Mouse (Mus musculus) liver, embryonic 16.5 days (tissue): Measurements from ENCODE around the gene Ctss. TPM values are rescaled to one million over a fixed set of nuclear protein-coding genes. Genes with fewer than 3 reads are reported as not detected.

ENCODE experiments used
- ATAC-seq: fragments of 200-750 bp; cut with Nextera tagmentation; 2 replicates; pipeline ENCODE4 v1.8.0; 2017; ENCODE audit warnings: low read depth, mild to moderate bottlenecking, moderate number of reproducible peaks, moderate library complexity
- H3K27ac ChIP-seq: fragments of 300-500 bp; sonication (generic); 2 replicates; pipeline ENCODE4 v1.5.1; 2014; ENCODE audit warnings: mild to moderate bottlenecking, low read length
- H3K27me3 ChIP-seq: fragments of 300-500 bp; sonication (generic); 2 replicates; pipeline ENCODE4 v1.6.1; 2014; ENCODE audit warnings: low read depth, low read length, mixed read lengths; ENCODE audit not compliant: control insufficient read depth, insufficient read depth
- H3K36me3 ChIP-seq: fragments of 300-500 bp; sonication (generic); 2 replicates; pipeline ENCODE4 v1.6.1; 2014; ENCODE audit warnings: mild to moderate bottlenecking; ENCODE audit not compliant: control insufficient read depth, insufficient read depth
- H3K4me1 ChIP-seq: fragments of 300-500 bp; sonication (generic); 2 replicates; pipeline ENCODE4 v1.6.1; 2014; ENCODE audit warnings: low read depth, low read length, mixed read lengths; ENCODE audit not compliant: control insufficient read depth
- H3K4me2 ChIP-seq: fragments of 300-500 bp; sonication (generic); 2 replicates; pipeline ENCODE4 v1.6.1; 2014; ENCODE audit warnings: low read depth, low read length, mixed read lengths
- H3K4me3 ChIP-seq: fragments of 300-500 bp; sonication (generic); 2 replicates; pipeline ENCODE4 v1.5.1; 2014; ENCODE audit warnings: low read depth, mild to moderate bottlenecking, low read length
- H3K9ac ChIP-seq: fragments of 300-500 bp; sonication (generic); 2 replicates; pipeline ENCODE4 v1.6.1; 2014; ENCODE audit warnings: low read depth, low read length
- H3K9me3 ChIP-seq: fragments of 300-500 bp; sonication (generic); replicated peaks from 2 replicates; pipeline ENCODE4 v1.6.1; 2016; ENCODE audit warnings: low read length; ENCODE audit not compliant: control insufficient read depth
- WGBS: fragments of 180-500 bp; shearing (Covaris S2); extraction: QIAGEN DNeasy Blood & Tissue Kit; methylation state at CpG from one replicate; pipeline ENCODE4 v1.1.7; 2014; ENCODE audit not compliant: insufficient replicate concordance; 5-methylcytosine and 5-hydroxymethylcytosine counted together
- polyA plus RNA-seq: library from polyadenylated mRNA; unstranded; fragments of >200 nt; fragmentation: Nextera tagmentation; extraction: Ambion mirVana; gene quantifications from 2 replicates; pipeline ENCODE4 v1.2.1, GENCODE M21; 2015

Gene Ctss
- 38.4 and 38.5 TPM in 2 replicates for polyA plus RNA-seq

- no peaks in the 10 kb centered on the region for H3K9me3 ChIP-seq
- no peaks in the 10 kb centered on the region for H3K36me3 ChIP-seq
- ATAC-seq = no peak
- no peak within 1 kb of the TSS for H3K9ac ChIP-seq
- H3K27me3 ChIP-seq = no peaks in the 10 kb centered on the region
- H3K4me2 ChIP-seq = no peak within 1 kb of the TSS
- WGBS = 49% methylated on average over 8 of the region's 8 CpGs
- peak within 1 kb of the TSS; percentile 20; the same call in 1 of the 2 replicates for H3K4me3 ChIP-seq
- H3K27ac ChIP-seq = peak within 1 kb of the TSS; percentile 9; the same call in 1 of the 2 replicates
- peaks cover 14% of the 10 kb centered on the region for H3K4me1 ChIP-seq
Observed at GRCm38 (mm10) chr3:95526622-95527211, at the start of gene Ctss. Gene Ctss, plus strand, starts transcription at chr3:95526786.

DNA sequence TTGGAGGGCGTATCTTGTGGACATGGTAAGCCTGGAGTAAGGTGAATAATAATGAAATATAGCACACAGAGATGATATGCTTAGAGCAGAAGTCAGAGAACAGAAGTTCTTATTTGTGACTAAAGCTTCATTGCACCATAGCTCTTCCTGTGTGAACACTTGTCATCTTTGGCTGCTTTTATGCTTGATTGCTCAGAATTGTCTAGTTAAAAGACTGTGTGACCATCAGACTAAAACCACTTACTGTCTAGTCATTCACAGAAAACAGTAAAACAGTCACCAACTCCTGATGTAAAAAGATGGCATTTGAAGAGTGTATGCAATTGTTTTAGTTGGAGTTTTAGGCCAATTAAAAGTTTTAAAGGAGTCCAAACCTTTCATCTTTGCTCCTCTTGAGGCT is 47.6 kb upstream of the Ctss start:
- Histone ChIP-seq H3K27me3 (no peaks in the 10 kb centered on the region), H3K4me3 (no peak overlapping the region), H3K4me2 (no peak overlapping the region), H3K4me1 (no peaks in the 10 kb centered on the region), H3K27ac (no peak overlapping the region), H3K36me3 (peaks cover 24% of the 10 kb centered on the region), H3K9me3 (no peaks in the 10 kb centered on the region), H3K9ac (no peak overlapping the region)
- no peak for ATAC-seq
- 88% methylated on average over 1 of the region's 1 CpGs for WGBS

- Histone ChIP-seq H3K4me3 (no peak overlapping the region), H3K9me3 (no peaks in the 10 kb centered on the region), H3K36me3 (peaks cover 37% of the 10 kb centered on the region), H3K27ac (no peak overlapping the region), H3K4me2 (no peak overlapping the region), H3K4me1 (no peaks in the 10 kb centered on the region), H3K9ac (no peak overlapping the region), H3K27me3 (no peaks in the 10 kb centered on the region)
- WGBS = 32% methylated on average over 2 of the region's 2 CpGs
- ATAC-seq = no peak
Observed at GRCm38 (mm10) chr3:95486421-95486820, 40.2 kb upstream of the Ctss start.

GRCm38 (mm10) chr3:95488679-95489078 is 37.9 kb upstream of the Ctss start:
- H3K36me3 ChIP-seq = peaks cover 46% of the 10 kb centered on the region
- no peaks in the 10 kb centered on the region for H3K27me3 ChIP-seq
- no peaks in the 10 kb centered on the region for H3K4me1 ChIP-seq
- H3K9ac ChIP-seq = no peak overlapping the region
- H3K4me3 ChIP-seq = no peak overlapping the region
- 61% methylated on average over 3 of the region's 3 CpGs for WGBS
- H3K9me3 ChIP-seq = no peaks in the 10 kb centered on the region
- no peak overlapping the region for H3K4me2 ChIP-seq
- no peak overlapping the region for H3K27ac ChIP-seq
- no peak for ATAC-seq

DNA sequence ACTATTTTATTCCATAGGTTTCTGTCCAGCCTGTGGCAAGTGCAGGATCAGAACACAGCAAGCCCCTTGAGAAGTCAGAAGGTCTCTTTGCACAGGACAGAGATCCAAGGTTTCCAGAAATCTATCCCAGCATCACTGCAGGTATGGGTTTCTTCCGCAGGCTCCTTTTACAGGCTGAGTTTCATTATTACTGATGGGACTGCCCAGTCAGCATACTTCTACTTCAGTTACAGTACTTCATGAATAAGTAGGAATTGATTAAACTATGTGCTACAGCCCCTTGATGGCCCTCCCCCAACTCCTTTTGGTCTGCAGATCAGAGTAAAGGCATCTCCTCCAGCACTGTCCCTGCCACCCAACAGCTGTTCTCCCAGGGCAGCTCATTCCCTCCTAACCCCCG is 36.3 kb upstream of the Ctss start:
- peaks cover 54% of the 10 kb centered on the region for H3K36me3 ChIP-seq
- H3K9me3 ChIP-seq = no peaks in the 10 kb centered on the region
- H3K27me3 ChIP-seq = no peaks in the 10 kb centered on the region
- 95% methylated on average over 2 of the region's 2 CpGs for WGBS
- ATAC-seq = no peak
- H3K4me2 ChIP-seq = no peak overlapping the region
- H3K9ac ChIP-seq = no peak overlapping the region
- H3K27ac ChIP-seq = no peak overlapping the region
- no peak overlapping the region for H3K4me3 ChIP-seq
- H3K4me1 ChIP-seq = no peaks in the 10 kb centered on the region

GRCm38 (mm10) chr3:95494342-95494741 is 32.2 kb upstream of the Ctss start:
- Histone ChIP-seq H3K9ac (no peak overlapping the region), H3K27me3 (no peaks in the 10 kb centered on the region), H3K36me3 (peaks cover 49% of the 10 kb centered on the region), H3K27ac (no peak overlapping the region), H3K4me1 (no peaks in the 10 kb centered on the region), H3K4me3 (no peak overlapping the region), H3K4me2 (no peak overlapping the region), H3K9me3 (no peaks in the 10 kb centered on the region)
- ATAC-seq = 0 out of 2 replicates have a peak, but pooled peaks have one; percentile 19
- 55% methylated on average over 6 of the region's 6 CpGs for WGBS

GRCm38 (mm10) chr3:95498229-95498628 is 28.4 kb upstream of the Ctss start:
- H3K27me3 ChIP-seq = no peaks in the 10 kb centered on the region
- 71% methylated on average over 2 of the region's 2 CpGs for WGBS
- no peak overlapping the region for H3K4me3 ChIP-seq
- peaks cover 28% of the 10 kb centered on the region for H3K36me3 ChIP-seq
- H3K9ac ChIP-seq = no peak overlapping the region
- no peak overlapping the region for H3K4me2 ChIP-seq
- H3K9me3 ChIP-seq = no peaks in the 10 kb centered on the region
- no peak for ATAC-seq
- H3K27ac ChIP-seq = no peak overlapping the region
- no peaks in the 10 kb centered on the region for H3K4me1 ChIP-seq

DNA sequence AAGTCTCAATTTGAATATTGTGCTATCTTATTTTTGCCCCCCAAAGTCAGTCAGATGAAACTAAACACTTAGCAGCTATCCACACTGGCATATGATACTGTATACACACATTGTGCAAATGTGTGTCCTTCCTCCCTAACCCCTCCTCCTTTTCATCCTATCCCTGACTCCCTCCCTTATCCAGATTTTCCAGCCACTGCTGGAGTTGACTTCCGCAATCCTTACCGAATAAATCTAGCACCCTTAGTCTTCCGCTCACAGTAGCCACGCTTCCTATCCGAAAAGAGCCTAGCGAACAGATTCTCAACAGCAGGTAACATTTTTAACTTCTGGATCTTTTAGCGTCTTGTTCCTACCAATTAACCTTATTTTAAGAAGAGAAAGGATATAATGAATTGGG is 27.6 kb upstream of the Ctss start, which contains the start of gene Ctsk:
TSS of gene Ctsk (plus strand) at position 233 of the 400 bp plus-strand sequence.
- Histone ChIP-seq H3K27me3 (no peaks in the 10 kb centered on the region), H3K36me3 (peaks cover 21% of the 10 kb centered on the region), H3K4me3 (no peak within 1 kb of the TSS), H3K9me3 (no peaks in the 10 kb centered on the region), H3K27ac (no peak within 1 kb of the TSS), H3K4me1 (no peaks in the 10 kb centered on the region), H3K9ac (no peak within 1 kb of the TSS), H3K4me2 (no peak within 1 kb of the TSS)
- no peak for ATAC-seq
- 80% methylated on average over 7 of the region's 7 CpGs for WGBS

DNA sequence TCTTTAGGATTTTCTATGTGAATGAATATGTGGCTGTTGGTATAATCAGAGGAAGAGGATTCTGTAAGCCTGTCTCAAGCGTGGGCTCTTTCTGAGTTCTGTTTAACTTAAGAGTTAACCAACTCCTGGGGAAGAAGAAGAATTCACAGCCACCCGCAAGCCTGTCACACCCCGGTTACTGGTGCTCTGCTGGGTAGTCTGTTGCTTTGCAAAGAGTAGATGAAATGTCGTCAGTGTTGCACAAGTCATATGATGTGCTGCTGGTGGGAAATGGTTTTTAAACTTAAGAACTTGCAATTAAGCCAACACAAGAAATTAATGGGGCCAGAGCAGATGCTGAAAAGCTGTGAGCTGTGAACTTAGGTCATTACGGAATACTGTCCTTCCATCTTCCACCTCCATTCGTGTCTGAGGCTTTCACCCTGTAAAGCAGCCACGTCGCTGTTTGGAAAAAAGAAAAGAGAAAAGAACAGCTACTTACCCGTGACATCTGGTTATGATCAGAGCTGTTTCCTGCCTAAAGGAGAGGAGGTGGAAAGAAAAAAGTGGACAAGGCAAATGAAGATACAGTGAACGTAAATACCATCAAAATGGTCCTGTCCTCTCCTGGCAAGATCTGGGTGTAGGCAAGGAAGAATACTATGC is 27.0 kb upstream of the Ctss start:
- WGBS = 61% methylated on average over 10 of the region's 10 CpGs
- Histone ChIP-seq H3K27me3 (no peaks in the 10 kb centered on the region), H3K9ac (no peak overlapping the region), H3K4me3 (no peak overlapping the region), H3K27ac (no peak overlapping the region), H3K4me1 (no peaks in the 10 kb centered on the region), H3K4me2 (no peak overlapping the region), H3K36me3 (peaks cover 15% of the 10 kb centered on the region), H3K9me3 (no peaks in the 10 kb centered on the region)
- no peak for ATAC-seq
